Mouse (Mus musculus) intestine, embryonic 15.5 days (tissue): ENCODE measurements around the gene Tmem74b. TPM values are rescaled to one million over a fixed set of nuclear protein-coding genes. Genes with fewer than 3 reads are reported as not detected.
A peak's percentile ranks its signal among the peaks of the same experiment; 100 is the strongest.

ENCODE experiments used
- ATAC-seq: fragments of 200-750 bp; cut with Nextera tagmentation; 2 replicates; pipeline ENCODE4 v1.8.0; 2017; ENCODE audit warnings: moderate TSS enrichment, moderate library complexity
- H3K27ac ChIP-seq: fragments of 300-500 bp; sonication (generic); 2 replicates; pipeline ENCODE4 v1.5.1; 2015; ENCODE audit warnings: mild to moderate bottlenecking, inconsistent platforms
- H3K27me3 ChIP-seq: fragments of 300-500 bp; sonication (generic); replicated peaks from 2 replicates; pipeline ENCODE4 v1.6.1; 2015; ENCODE audit warnings: inconsistent platforms
- H3K36me3 ChIP-seq: fragments of 300-500 bp; sonication (generic); 2 replicates; pipeline ENCODE4 v1.6.1; 2015; ENCODE audit warnings: inconsistent platforms
- H3K4me1 ChIP-seq: fragments of 300-500 bp; sonication (generic); replicated peaks from 2 replicates; pipeline ENCODE4 v1.6.1; 2015; ENCODE audit warnings: inconsistent platforms
- H3K4me2 ChIP-seq: fragments of 300-500 bp; sonication (generic); replicated peaks from 2 replicates; pipeline ENCODE4 v1.6.1; 2015; ENCODE audit warnings: mild to moderate bottlenecking, inconsistent platforms
- H3K4me3 ChIP-seq: fragments of 300-500 bp; sonication (generic); replicated peaks from 2 replicates; pipeline ENCODE4 v1.5.1; 2015; ENCODE audit warnings: inconsistent platforms
- H3K9ac ChIP-seq: fragments of 300-500 bp; sonication (generic); 2 replicates; pipeline ENCODE4 v1.6.1; 2015; ENCODE audit warnings: inconsistent platforms
- H3K9me3 ChIP-seq: fragments of 300-500 bp; sonication (generic); 2 replicates; pipeline ENCODE4 v1.6.1; 2016; ENCODE audit warnings: inconsistent platforms
- WGBS: fragments of 180-500 bp; shearing (Covaris S2); methylation state at CpG from one replicate; pipeline ENCODE4 v1.1.7; 2015; 5-methylcytosine and 5-hydroxymethylcytosine counted together
- polyA plus RNA-seq: library from polyadenylated mRNA; unstranded; fragments of >200 nt; fragmentation: Nextera tagmentation; extraction: Ambion mirVana; gene quantifications from 2 replicates; pipeline ENCODE4 v1.2.1, GENCODE M21; 2015

Gene Tmem74b
- polyA plus RNA-seq: 2.0 and 2.2 TPM in 2 replicates

GRCm38 (mm10) chr2:151701231-151702145 is at the start of gene Tmem74b:
Tmem74b (plus strand) TSS chr2:151702008.
- Histone ChIP-seq H3K9me3 (no peaks in the 10 kb centered on the region), H3K27me3 (peaks cover 12% of the 10 kb centered on the region), H3K4me3 (peak within 1 kb of the TSS; percentile 63), H3K4me1 (peaks cover 5% of the 10 kb centered on the region; the same call in 1 of the 2 replicates), H3K27ac (no peak within 1 kb of the TSS), H3K4me2 (peak within 1 kb of the TSS; percentile 99), H3K9ac (peak within 1 kb of the TSS; percentile 51), H3K36me3 (no peaks in the 10 kb centered on the region)
- 9% methylated on average over 25 of the region's 25 CpGs for WGBS
- ATAC-seq: peak; percentile 52

GRCm38 (mm10) chr2:151652053-151652452 is 49.8 kb upstream of the Tmem74b start:
- H3K36me3 ChIP-seq: no peaks in the 10 kb centered on the region
- no peak overlapping the region for H3K9ac ChIP-seq
- H3K9me3 ChIP-seq: no peaks in the 10 kb centered on the region
- no peaks in the 10 kb centered on the region for H3K27me3 ChIP-seq
- no peak for ATAC-seq
- H3K4me2 ChIP-seq: no peak overlapping the region
- WGBS: 65% methylated on average over 1 of the region's 1 CpGs
- H3K27ac ChIP-seq: no peak overlapping the region
- no peaks in the 10 kb centered on the region for H3K4me1 ChIP-seq
- no peak overlapping the region for H3K4me3 ChIP-seq

GRCm38 (mm10) chr2:151668433-151668832 is 33.4 kb upstream of the Tmem74b start, which contains the start of gene Rad21l:
Rad21l (minus strand) TSS chr2:151668533.
- no peaks in the 10 kb centered on the region for H3K36me3 ChIP-seq
- peaks cover 7% of the 10 kb centered on the region; the same call in 1 of the 2 replicates for H3K27me3 ChIP-seq
- H3K27ac ChIP-seq: no peak within 1 kb of the TSS
- WGBS: 73% methylated on average over 3 of the region's 3 CpGs
- no peaks in the 10 kb centered on the region for H3K9me3 ChIP-seq
- H3K4me2 ChIP-seq: no peak within 1 kb of the TSS
- H3K4me3 ChIP-seq: no peak within 1 kb of the TSS
- no peak within 1 kb of the TSS for H3K9ac ChIP-seq
- no peak for ATAC-seq
- no peaks in the 10 kb centered on the region for H3K4me1 ChIP-seq

GRCm38 (mm10) chr2:151670026-151670967 is 31.5 kb upstream of the Tmem74b start:
- 31% methylated on average over 48 of the region's 48 CpGs for WGBS
- no peaks in the 10 kb centered on the region for H3K4me1 ChIP-seq
- H3K27me3 ChIP-seq: peaks cover 7% of the 10 kb centered on the region; the same call in 1 of the 2 replicates
- H3K4me2 ChIP-seq: peak overlapping the region; percentile 30
- ATAC-seq: peak; percentile 76
- no peak overlapping the region for H3K27ac ChIP-seq
- no peaks in the 10 kb centered on the region for H3K9me3 ChIP-seq
- H3K4me3 ChIP-seq: no peak overlapping the region
- no peaks in the 10 kb centered on the region for H3K36me3 ChIP-seq
- H3K9ac ChIP-seq: no peak overlapping the region

GRCm38 (mm10) chr2:151670968-151671329 is 30.9 kb upstream of the Tmem74b start:
- no peaks in the 10 kb centered on the region for H3K36me3 ChIP-seq
- no peaks in the 10 kb centered on the region for H3K4me1 ChIP-seq
- 36% methylated on average over 1 of the region's 1 CpGs for WGBS
- H3K27me3 ChIP-seq: peaks cover 7% of the 10 kb centered on the region; the same call in 1 of the 2 replicates
- no peak overlapping the region for H3K4me2 ChIP-seq
- no peak; the same call in 1 of the 2 replicates for ATAC-seq
- H3K9me3 ChIP-seq: no peaks in the 10 kb centered on the region
- H3K27ac ChIP-seq: no peak overlapping the region
- H3K9ac ChIP-seq: no peak overlapping the region
- H3K4me3 ChIP-seq: no peak overlapping the region

- H3K9ac ChIP-seq: no peak overlapping the region
- H3K4me3 ChIP-seq: no peak overlapping the region
- WGBS: 55% methylated on average over 2 of the region's 2 CpGs
- H3K4me1 ChIP-seq: no peaks in the 10 kb centered on the region
- no peak overlapping the region for H3K27ac ChIP-seq
- H3K36me3 ChIP-seq: no peaks in the 10 kb centered on the region
- no peaks in the 10 kb centered on the region for H3K27me3 ChIP-seq
- H3K9me3 ChIP-seq: no peaks in the 10 kb centered on the region
- no peak overlapping the region for H3K4me2 ChIP-seq
- no peak for ATAC-seq
Measured at GRCm38 (mm10) chr2:151676234-151676633, 25.6 kb upstream of the Tmem74b start.

- Histone ChIP-seq H3K9me3 (no peaks in the 10 kb centered on the region), H3K4me1 (no peaks in the 10 kb centered on the region), H3K9ac (no peak overlapping the region), H3K27me3 (no peaks in the 10 kb centered on the region), H3K4me3 (no peak overlapping the region), H3K36me3 (no peaks in the 10 kb centered on the region), H3K27ac (no peak overlapping the region), H3K4me2 (no peak overlapping the region)
- peak; percentile 39; the same call in 1 of the 2 replicates for ATAC-seq
- 59% methylated on average over 3 of the region's 3 CpGs for WGBS
Measured at GRCm38 (mm10) chr2:151682357-151682756, 19.5 kb upstream of the Tmem74b start.

GRCm38 (mm10) chr2:151682976-151683375 is 18.8 kb upstream of the Tmem74b start:
- Histone ChIP-seq H3K4me3 (no peak overlapping the region), H3K9me3 (no peaks in the 10 kb centered on the region), H3K36me3 (no peaks in the 10 kb centered on the region), H3K9ac (no peak overlapping the region), H3K4me1 (no peaks in the 10 kb centered on the region), H3K27me3 (no peaks in the 10 kb centered on the region), H3K27ac (no peak overlapping the region), H3K4me2 (no peak overlapping the region)
- WGBS: 85% methylated on average over 4 of the region's 4 CpGs
- ATAC-seq: no peak

- Histone ChIP-seq H3K4me1 (peaks cover 5% of the 10 kb centered on the region; the same call in 1 of the 2 replicates), H3K27ac (no peak overlapping the region), H3K36me3 (no peaks in the 10 kb centered on the region), H3K9ac (peak overlapping the region; percentile 51), H3K4me3 (peak overlapping the region; percentile 63), H3K4me2 (peak overlapping the region; percentile 99), H3K27me3 (peaks cover 12% of the 10 kb centered on the region), H3K9me3 (no peaks in the 10 kb centered on the region)
- WGBS: under 1% methylated on average over 76 of the region's 97 CpGs
- ATAC-seq: peak; percentile 91
Measured at GRCm38 (mm10) chr2:151702146-151702850, 490 bp downstream of the Tmem74b start.

- Histone ChIP-seq H3K4me2 (peak overlapping the region; percentile 99), H3K27ac (no peak overlapping the region), H3K9me3 (no peaks in the 10 kb centered on the region), H3K4me1 (peaks cover 5% of the 10 kb centered on the region; the same call in 1 of the 2 replicates), H3K9ac (peak overlapping the region; percentile 51), H3K4me3 (peak overlapping the region; percentile 63), H3K27me3 (peaks cover 12% of the 10 kb centered on the region), H3K36me3 (no peaks in the 10 kb centered on the region)
- 5% methylated on average over 17 of the region's 17 CpGs for WGBS
- ATAC-seq: peak; percentile 56
Measured at GRCm38 (mm10) chr2:151702851-151703190, 1.0 kb downstream of the Tmem74b start.

- no peak overlapping the region for H3K4me2 ChIP-seq
- no peaks in the 10 kb centered on the region for H3K4me1 ChIP-seq
- no peaks in the 10 kb centered on the region for H3K9me3 ChIP-seq
- no peak for ATAC-seq
- H3K36me3 ChIP-seq: no peaks in the 10 kb centered on the region
- WGBS: 34% methylated on average over 3 of the region's 3 CpGs
- no peak overlapping the region for H3K27ac ChIP-seq
- no peak overlapping the region for H3K9ac ChIP-seq
- no peaks in the 10 kb centered on the region for H3K27me3 ChIP-seq
- no peak overlapping the region for H3K4me3 ChIP-seq
Measured at GRCm38 (mm10) chr2:151712647-151713046, 10.8 kb downstream of the Tmem74b start.
